ENCODE assay signal across 26 mouse cellular contexts in the genomic region with DNA sequence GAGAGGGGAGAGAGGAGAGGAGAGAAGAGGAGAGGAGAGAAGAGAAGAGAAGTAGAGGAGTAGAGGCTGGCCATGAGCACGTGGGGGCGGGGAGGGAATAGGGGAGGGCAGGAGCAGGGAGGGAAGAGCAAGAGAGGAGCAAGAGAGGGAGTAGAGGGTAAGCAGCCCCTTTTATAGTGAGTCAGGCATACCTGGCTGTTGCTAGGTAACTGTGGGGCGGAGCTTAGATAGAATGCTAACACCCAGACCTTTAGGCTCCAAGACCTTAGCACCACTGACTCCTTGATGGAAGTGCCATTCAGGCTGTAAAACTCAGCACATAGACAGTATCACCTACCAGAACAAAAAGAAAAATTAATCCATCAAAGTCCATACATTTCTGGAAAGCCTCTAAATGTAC. TPM values are rescaled to one million over a fixed set of nuclear protein-coding genes. Genes with fewer than 3 reads are reported as not detected.
"Had no signal": no experiment of that assay in that cellular context is flagged by ENCODE, and none has a peak within 500 bp of the region (broad histone marks: within the 10 kb centered on the region; RNA-seq: fewer than 3 reads in every experiment).

No protein-coding gene starts in this region.

- ATAC-seq: hindbrain, embryonic 16.5 days; intestine, embryonic 16.5 days; liver, embryonic 12.5 days had no signal

- H3K4me2 ChIP-seq: heart, embryonic 12.5 days; hindbrain, embryonic 12.5 days; hindbrain, embryonic 14.5 days; kidney, embryonic 15.5 days; limb, embryonic 13.5 days; limb, embryonic 15.5 days; liver, embryonic 12.5 days had no signal

- H3K9me3 ChIP-seq: heart, embryonic 10.5 days; heart, embryonic 12.5 days; hindbrain, embryonic 10.5 days; hindbrain, embryonic 12.5 days; kidney, embryonic 15.5 days; limb, embryonic 15.5 days; liver, embryonic 12.5 days had no signal

- DNase-seq: gastrocnemius, postnatal 14 days; gastrocnemius, postnatal 36 days; heart, adult 11 months; heart, postnatal 10 days; heart, postnatal 4 days; kidney, adult 11 months; kidney, adult 2 months; kidney, adult 9 months; kidney, postnatal 14 days; kidney, postnatal 36 days; layer of hippocampus, adult 9-11 months; layer of hippocampus, postnatal 36 days; left cerebral cortex, postnatal 4 days had no signal

- H3K9ac ChIP-seq: heart, embryonic 12.5 days; hindbrain, embryonic 12.5 days; hindbrain, embryonic 14.5 days; kidney, embryonic 15.5 days; limb, embryonic 13.5 days; limb, embryonic 15.5 days; liver, embryonic 12.5 days had no signal

- H3K27ac ChIP-seq: heart, embryonic 10.5 days; hindbrain, embryonic 10.5 days; hindbrain, embryonic 12.5 days; hindbrain, embryonic 14.5 days; kidney, embryonic 15.5 days; kidney, postnatal 0 days; limb, embryonic 13.5 days; limb, embryonic 15.5 days; liver, embryonic 12.5 days had no signal

- H3K36me3 ChIP-seq: heart, embryonic 10.5 days; heart, embryonic 12.5 days; hindbrain, embryonic 10.5 days; hindbrain, embryonic 12.5 days; kidney, embryonic 15.5 days; limb, embryonic 13.5 days; limb, embryonic 15.5 days; liver, embryonic 12.5 days had no signal

- H3K4me3 ChIP-seq: heart, embryonic 10.5 days; heart, embryonic 12.5 days; hindbrain, embryonic 10.5 days; hindbrain, embryonic 12.5 days; kidney, embryonic 15.5 days; limb, embryonic 13.5 days; limb, embryonic 15.5 days; liver, embryonic 12.5 days had no signal

- H3K27me3 ChIP-seq: heart, embryonic 12.5 days; kidney, embryonic 15.5 days; limb, embryonic 15.5 days had no signal

RNA-seq across cellular contexts. Expression of gene Ccdc69, which starts 41.3 kb away (rescaled TPM):
- total RNA-seq: layer of hippocampus, postnatal 14 days; left cerebral cortex, postnatal 4 days had no signal
